Mouse (Mus musculus): Measurements from ENCODE around the gene Gm45713. TPM values are rescaled to one million over a fixed set of nuclear protein-coding genes. Genes with fewer than 3 reads are reported as not detected.

Gene Gm45713
- total and polyA plus RNA-seq, 3 experiments: 0.80 to 4.5 TPM; not detected in 1

DNA sequence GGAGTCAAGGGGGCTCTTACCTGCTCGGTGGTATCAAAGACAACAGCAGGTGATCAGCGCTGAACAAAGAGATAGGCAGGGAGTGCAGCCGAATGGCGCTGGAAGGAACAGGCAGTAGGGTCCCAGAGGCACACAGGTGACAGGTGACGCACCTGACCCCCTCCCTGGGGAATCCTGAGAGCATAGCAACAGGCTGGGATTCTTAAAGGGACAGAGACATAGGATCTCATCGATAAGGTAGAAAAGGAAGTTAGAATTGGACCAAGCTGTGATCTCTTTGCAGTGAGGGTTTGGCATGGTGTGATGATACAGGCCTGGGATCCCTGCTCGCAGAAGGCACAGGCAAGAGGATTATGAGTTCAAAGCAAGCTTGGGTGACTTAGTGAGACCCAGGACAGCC is 43.4 kb upstream of the Gm45713 start, which contains the start of gene Gfy:
Gfy (minus strand) TSS at position 101 of the 400 bp plus-strand sequence.
- H3K9ac ChIP-seq (ENCODE audit: low read depth, low read length): no peak within 1 kb of the TSS
- H3K27ac ChIP-seq: no peak within 1 kb of the TSS
- no peaks in the 10 kb centered on the region for H3K36me3 ChIP-seq (ENCODE audit: control insufficient read depth, insufficient read depth, low read length)
- no peaks in the 10 kb centered on the region for H3K79me2 ChIP-seq (replicated peaks; ENCODE audit: control insufficient read depth, insufficient read depth, low read length)
- TF ChIP-seq POLR2A (IDR thresholded peaks at IDR 0.05; ENCODE audit: insufficient read depth, low read depth, low read length) (no peak), EP300 (IDR thresholded peaks at IDR 0.05; ENCODE audit: insufficient read depth, low read depth, low read length) (no peak), CTCF (IDR thresholded peaks at IDR 0.05) (no peak)
- H3K4me1 ChIP-seq (ENCODE audit: control insufficient read depth, insufficient read depth, low read length): no peaks in the 10 kb centered on the region
- no peak within 1 kb of the TSS for H3K4me3 ChIP-seq
- WGBS: 33% methylated on average over 7 of the region's 7 CpGs
- no peak for DNase-seq
- intact Hi-C loops (cut with DNase I): no loop called here
- H3K27me3 ChIP-seq (ENCODE audit: control insufficient read depth, insufficient read depth, low read length): peaks cover 34% of the 10 kb centered on the region

DNA sequence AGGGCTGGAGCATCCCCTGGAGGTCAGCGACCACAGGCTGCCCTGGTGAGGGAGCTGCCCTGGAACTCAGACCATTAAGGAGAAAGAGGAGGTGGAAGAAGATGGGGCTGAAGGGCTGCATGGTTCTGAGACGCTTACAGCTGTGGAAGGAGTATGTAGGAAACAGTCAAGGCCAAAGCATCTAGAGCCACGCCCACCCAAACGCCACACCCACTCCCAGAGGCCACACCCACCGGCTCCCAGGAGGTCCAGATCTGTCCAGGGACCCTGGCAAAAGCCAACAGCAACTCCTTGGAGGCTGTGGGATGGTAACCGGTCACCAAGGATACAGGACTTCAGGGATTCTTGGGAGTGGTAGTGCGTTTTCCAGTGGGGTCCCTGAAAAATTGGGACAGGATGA is 42.5 kb upstream of the Gm45713 start:
- DNase-seq: no peak
- Histone ChIP-seq H3K36me3 (ENCODE audit: control insufficient read depth, insufficient read depth, low read length) (no peaks in the 10 kb centered on the region), H3K4me1 (ENCODE audit: control insufficient read depth, insufficient read depth, low read length) (no peaks in the 10 kb centered on the region), H3K79me2 (replicated peaks; ENCODE audit: control insufficient read depth, insufficient read depth, low read length) (no peaks in the 10 kb centered on the region), H3K9ac (ENCODE audit: low read depth, low read length) (no peak overlapping the region), H3K27ac (no peak overlapping the region), H3K4me3 (no peak overlapping the region), H3K27me3 (ENCODE audit: control insufficient read depth, insufficient read depth, low read length) (peaks cover 31% of the 10 kb centered on the region)
- TF ChIP-seq CTCF (IDR thresholded peaks at IDR 0.05): no peak
- intact Hi-C loops (cut with DNase I): no loop called here
- WGBS: 27% methylated on average over 7 of the region's 7 CpGs

DNA sequence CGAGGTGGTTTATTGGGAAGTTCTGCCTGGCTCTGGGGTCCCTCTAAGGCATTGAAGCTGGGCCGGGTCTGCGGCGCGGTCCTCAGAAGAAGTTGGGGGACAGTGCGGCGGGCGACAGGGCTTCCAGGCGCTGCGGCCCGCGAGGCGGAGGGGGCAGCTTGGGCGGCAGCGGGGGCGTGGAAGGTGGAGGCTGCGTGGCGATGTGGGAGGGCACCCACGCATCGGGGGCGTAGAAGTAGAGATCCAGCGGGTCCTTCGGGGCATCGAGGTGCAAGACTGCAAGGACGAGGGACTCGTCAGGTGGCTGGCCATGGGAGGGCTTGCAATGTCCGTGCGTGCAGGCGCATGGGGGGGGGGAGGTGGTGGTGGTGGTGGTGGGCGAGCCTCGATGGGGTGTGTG is 40.3 kb upstream of the Gm45713 start:
- TF ChIP-seq EP300 (IDR thresholded peaks at IDR 0.05; ENCODE audit: insufficient read depth, low read depth, low read length) (no peak), CTCF (IDR thresholded peaks at IDR 0.05) (no peak), POLR2A (IDR thresholded peaks at IDR 0.05; ENCODE audit: insufficient read depth, low read depth, low read length) (no peak)
- H3K79me2 ChIP-seq (replicated peaks; ENCODE audit: control insufficient read depth, insufficient read depth, low read length): no peaks in the 10 kb centered on the region
- H3K4me3 ChIP-seq: no peak overlapping the region
- H3K36me3 ChIP-seq (ENCODE audit: control insufficient read depth, insufficient read depth, low read length): no peaks in the 10 kb centered on the region
- intact Hi-C loops (cut with DNase I): no loop called here
- peaks cover 28% of the 10 kb centered on the region for H3K27me3 ChIP-seq (ENCODE audit: control insufficient read depth, insufficient read depth, low read length)
- H3K4me1 ChIP-seq (ENCODE audit: control insufficient read depth, insufficient read depth, low read length): no peaks in the 10 kb centered on the region
- H3K27ac ChIP-seq: no peak overlapping the region
- H3K9ac ChIP-seq (ENCODE audit: low read depth, low read length): no peak overlapping the region
- WGBS: 3% methylated on average over 31 of the region's 31 CpGs
- no peak for DNase-seq

- DNase-seq: no peak
- Histone ChIP-seq H3K79me2 (replicated peaks; ENCODE audit: control insufficient read depth, insufficient read depth, low read length) (no peaks in the 10 kb centered on the region), H3K27ac (no peak overlapping the region), H3K9ac (ENCODE audit: low read depth, low read length) (no peak overlapping the region), H3K36me3 (ENCODE audit: control insufficient read depth, insufficient read depth, low read length) (no peaks in the 10 kb centered on the region), H3K4me3 (no peak overlapping the region), H3K27me3 (ENCODE audit: control insufficient read depth, insufficient read depth, low read length) (peaks cover 24% of the 10 kb centered on the region), H3K4me1 (ENCODE audit: control insufficient read depth, insufficient read depth, low read length) (no peaks in the 10 kb centered on the region)
- 3% methylated on average over 23 of the region's 23 CpGs for WGBS
- TF ChIP-seq EP300 (IDR thresholded peaks at IDR 0.05; ENCODE audit: insufficient read depth, low read depth, low read length) (no peak), CTCF (IDR thresholded peaks at IDR 0.05) (no peak), POLR2A (IDR thresholded peaks at IDR 0.05; ENCODE audit: insufficient read depth, low read depth, low read length) (no peak)
- intact Hi-C loops (cut with DNase I): no loop called here
Observed at GRCm38 (mm10) chr7:45175929-45176328, 39.9 kb upstream of the Gm45713 start.

GRCm38 (mm10) chr7:45175398-45175797 is 39.4 kb upstream of the Gm45713 start:
- H3K4me1 ChIP-seq (ENCODE audit: control insufficient read depth, insufficient read depth, low read length): no peaks in the 10 kb centered on the region
- peaks cover 23% of the 10 kb centered on the region for H3K27me3 ChIP-seq (ENCODE audit: control insufficient read depth, insufficient read depth, low read length)
- no peak overlapping the region for H3K4me3 ChIP-seq
- H3K9ac ChIP-seq (ENCODE audit: low read depth, low read length): no peak overlapping the region
- no peak for TF ChIP-seq CTCF (IDR thresholded peaks at IDR 0.05)
- no peak for TF ChIP-seq EP300 (IDR thresholded peaks at IDR 0.05; ENCODE audit: insufficient read depth, low read depth, low read length)
- no peak for TF ChIP-seq POLR2A (IDR thresholded peaks at IDR 0.05; ENCODE audit: insufficient read depth, low read depth, low read length)
- no peaks in the 10 kb centered on the region for H3K79me2 ChIP-seq (replicated peaks; ENCODE audit: control insufficient read depth, insufficient read depth, low read length)
- intact Hi-C loops (cut with DNase I): no loop called here
- WGBS: 12% methylated on average over 13 of the region's 13 CpGs
- H3K27ac ChIP-seq: no peak overlapping the region
- DNase-seq: no peak
- no peaks in the 10 kb centered on the region for H3K36me3 ChIP-seq (ENCODE audit: control insufficient read depth, insufficient read depth, low read length)

DNA sequence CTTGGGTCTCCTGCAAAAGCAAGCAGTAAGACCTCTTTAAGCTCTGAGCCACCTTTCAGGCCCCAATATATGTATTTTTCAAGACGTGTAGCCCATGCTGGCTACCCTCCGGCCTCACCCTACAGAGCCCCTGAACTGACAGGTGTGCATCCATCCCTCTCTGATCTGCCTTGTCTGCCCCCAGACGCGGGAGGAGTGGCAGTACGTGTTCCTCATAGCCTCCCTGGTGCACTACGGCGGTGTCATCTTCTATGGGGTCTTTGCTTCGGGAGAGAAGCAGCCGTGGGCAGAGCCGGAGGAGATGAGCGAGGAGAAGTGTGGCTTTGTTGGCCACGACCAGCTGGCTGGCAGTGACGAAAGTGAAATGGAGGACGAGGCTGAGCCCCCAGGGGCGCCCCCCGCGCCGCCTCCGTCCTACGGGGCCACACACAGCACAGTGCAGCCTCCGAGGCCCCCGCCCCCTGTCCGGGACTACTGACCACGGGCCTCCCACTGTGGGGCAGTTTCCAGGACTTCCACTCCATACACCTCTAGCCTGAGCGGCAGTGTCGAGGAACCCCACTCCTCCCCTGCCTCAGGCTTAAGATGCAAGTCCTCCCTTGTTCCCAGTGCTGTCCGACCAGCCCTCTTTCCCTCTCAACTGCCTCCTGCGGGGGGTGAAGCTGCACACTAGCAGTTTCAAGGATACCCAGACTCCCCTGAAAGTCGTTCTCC is 38.7 kb upstream of the Gm45713 start:
- no peak for DNase-seq
- Histone ChIP-seq H3K4me3 (no peak overlapping the region), H3K36me3 (ENCODE audit: control insufficient read depth, insufficient read depth, low read length) (no peaks in the 10 kb centered on the region), H3K27ac (no peak overlapping the region), H3K27me3 (ENCODE audit: control insufficient read depth, insufficient read depth, low read length) (peaks cover 23% of the 10 kb centered on the region), H3K9ac (ENCODE audit: low read depth, low read length) (no peak overlapping the region), H3K4me1 (ENCODE audit: control insufficient read depth, insufficient read depth, low read length) (no peaks in the 10 kb centered on the region), H3K79me2 (replicated peaks; ENCODE audit: control insufficient read depth, insufficient read depth, low read length) (no peaks in the 10 kb centered on the region)
- 17% methylated on average over 29 of the region's 29 CpGs for WGBS
- intact Hi-C loops (cut with DNase I): no loop called here
- no peak for TF ChIP-seq CTCF (IDR thresholded peaks at IDR 0.05)
